Mouse (Mus musculus) adipose tissue, adult 10 weeks (tissue): ENCODE data around the gene Krt25. TPM values are rescaled to one million over a fixed set of nuclear protein-coding genes. Genes with fewer than 3 reads are reported as not detected.

ENCODE experiments used
- polyA plus RNA-seq: library from polyadenylated mRNA; stranded (reverse); fragments of 350-450 nt; fragmentation: Illumina TruSeq; extraction: RNeasy Lipid Tissue Mini Kit (QIAGEN cat#74804); gene quantifications from one replicate; pipeline ENCODE4 v1.2.3, GENCODE M21; 2014; ENCODE audit warnings: low read depth, low replicate concordance

Gene Krt25
- not detected for polyA plus RNA-seq

DNA sequence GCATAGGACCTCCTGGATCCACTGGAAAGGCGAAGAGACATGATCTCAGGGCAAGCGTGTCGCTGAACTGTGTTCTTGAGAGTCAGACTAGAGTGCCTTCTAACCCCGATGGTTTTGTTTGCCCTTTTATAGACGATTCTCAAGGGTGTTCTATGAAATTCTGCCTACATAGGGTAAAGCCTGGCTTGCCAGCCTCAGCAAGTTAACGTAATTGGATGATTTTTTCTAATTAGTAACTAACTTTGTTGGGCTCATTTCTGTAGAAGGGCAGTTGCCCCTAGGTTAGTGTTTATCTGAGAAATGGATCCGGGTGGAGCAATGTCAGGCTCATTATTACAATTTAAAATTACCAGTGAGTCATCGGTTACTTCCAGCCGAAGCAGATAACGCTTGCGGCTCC is at the start of gene Krt25:
TSS of gene Krt25 (minus strand) at position 101 of the 400 bp plus-strand sequence.

DNA sequence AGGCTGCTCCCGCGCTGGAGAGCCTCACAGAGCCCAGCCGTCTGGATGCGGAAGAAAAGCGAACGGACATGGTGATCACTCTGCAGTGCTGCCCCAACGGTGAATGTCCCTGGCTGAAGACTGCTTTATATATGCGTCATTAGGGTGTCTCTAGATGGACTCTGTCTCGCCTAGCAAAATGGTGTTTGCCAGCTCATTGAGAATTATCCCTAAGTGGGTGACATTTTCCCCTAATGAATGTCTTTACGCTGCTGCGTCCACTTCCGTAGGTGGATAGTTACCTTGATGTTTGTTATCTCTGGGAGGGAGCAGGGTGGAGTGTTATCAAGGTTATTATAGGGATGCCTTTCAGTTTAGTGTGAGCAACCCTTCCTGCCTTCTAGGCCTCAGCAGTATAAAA is 28.3 kb upstream of the Krt25 start, which contains the start of gene Krt27:
TSS of gene Krt27 (minus strand) at position 101 of the 400 bp plus-strand sequence.

DNA sequence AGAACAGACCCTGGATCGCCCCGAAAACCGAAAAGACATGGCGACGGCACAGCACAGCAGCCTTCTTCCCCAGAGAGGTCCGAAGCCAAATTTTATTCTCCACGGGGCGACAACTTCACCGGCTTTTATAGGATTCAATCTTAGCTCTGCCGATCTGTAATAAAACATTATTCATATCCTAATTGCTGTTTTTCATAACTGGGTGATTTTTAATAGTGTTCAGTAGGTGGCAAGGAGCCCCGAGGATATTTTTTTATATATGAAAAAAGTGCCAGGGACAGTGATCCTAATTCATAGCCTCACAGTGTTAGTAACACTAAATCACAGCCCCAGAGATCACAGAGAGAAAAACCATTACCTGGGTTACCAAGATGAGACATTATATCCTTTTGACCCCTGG is 15.1 kb upstream of the Krt25 start, which contains the start of gene Krt26:
TSS of gene Krt26 (minus strand) at position 101 of the 400 bp plus-strand sequence.

DNA sequence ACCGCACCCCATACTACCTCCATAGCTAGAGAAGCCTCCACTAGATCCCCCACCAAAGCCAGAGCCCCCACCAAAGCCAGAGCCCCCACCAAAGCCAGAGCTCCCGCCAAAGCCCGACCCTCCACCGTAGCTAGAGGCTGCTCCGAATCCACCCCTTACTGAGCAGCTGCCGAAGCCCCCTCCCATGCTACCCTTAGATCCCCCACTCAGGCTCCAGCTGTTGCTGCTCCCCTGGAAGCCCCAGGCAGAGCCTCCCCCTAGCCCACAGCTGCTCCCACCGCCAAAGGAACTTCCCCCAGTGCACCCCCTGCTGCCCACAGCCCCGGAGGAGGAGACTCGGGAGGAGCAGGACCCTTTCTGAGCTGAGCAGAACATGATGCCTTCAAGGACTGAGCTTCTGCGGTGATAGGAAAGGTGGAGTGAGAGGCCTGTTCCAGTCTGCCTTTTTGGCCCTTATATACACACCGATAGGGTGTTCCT is 37.9 kb downstream of the Krt25 start, which contains the start of gene Krt24:
TSS of gene Krt24 (minus strand) at position 430 of the 480 bp plus-strand sequence.

Other genes starting within 250 kb of the Krt25 start
- gene Tns4, start 233.6 kb downstream of the Krt25 start, polyA plus RNA-seq, result 1.3 TPM
- gene Ccr7, start 167.9 kb downstream of the Krt25 start, polyA plus RNA-seq, result 0.94 TPM
- gene Smarce1, start 91.9 kb downstream of the Krt25 start, polyA plus RNA-seq, result 80.5 TPM
- 0.97 TPM for gene Krt222, start 78.9 kb downstream of the Krt25 start, polyA plus RNA-seq
- gene Krt24, start 37.7 kb downstream of the Krt25 start, polyA plus RNA-seq, result not detected
- gene Krt26, start 15.0 kb upstream of the Krt25 start, polyA plus RNA-seq, result not detected
- not detected for gene Krt27, start 28.2 kb upstream of the Krt25 start, polyA plus RNA-seq
- not detected for gene Krt28, start 52.0 kb upstream of the Krt25 start, polyA plus RNA-seq
- gene Krt10, start 66.4 kb upstream of the Krt25 start, polyA plus RNA-seq, result 7.4 TPM
- gene Krt12, start 99.3 kb upstream of the Krt25 start, polyA plus RNA-seq, result not detected
- 0.77 TPM for gene Krt20, start 115.2 kb upstream of the Krt25 start, polyA plus RNA-seq
- 62.3 TPM for gene Krt23, start 170.2 kb upstream of the Krt25 start, polyA plus RNA-seq
- not detected for gene Krt39, start 198.4 kb upstream of the Krt25 start, polyA plus RNA-seq
- gene Krt40, start 220.2 kb upstream of the Krt25 start, polyA plus RNA-seq, result not detected
- 0.48 TPM for gene Krtap3-3, start 227.9 kb upstream of the Krt25 start, polyA plus RNA-seq
- gene Krtap3-2, start 233.9 kb upstream of the Krt25 start, polyA plus RNA-seq, result not detected
- gene Gm11939, start 236.5 kb upstream of the Krt25 start, polyA plus RNA-seq, result not detected
- gene Krtap3-1, start 243.7 kb upstream of the Krt25 start, polyA plus RNA-seq, result not detected